Mouse (Mus musculus): ENCODE data around the gene Sema3c. TPM values are rescaled to one million over a fixed set of nuclear protein-coding genes. Genes with fewer than 3 reads are reported as not detected.

The Sema3c gene
- polyA plus RNA-seq, 1 experiment, result not detected

DNA sequence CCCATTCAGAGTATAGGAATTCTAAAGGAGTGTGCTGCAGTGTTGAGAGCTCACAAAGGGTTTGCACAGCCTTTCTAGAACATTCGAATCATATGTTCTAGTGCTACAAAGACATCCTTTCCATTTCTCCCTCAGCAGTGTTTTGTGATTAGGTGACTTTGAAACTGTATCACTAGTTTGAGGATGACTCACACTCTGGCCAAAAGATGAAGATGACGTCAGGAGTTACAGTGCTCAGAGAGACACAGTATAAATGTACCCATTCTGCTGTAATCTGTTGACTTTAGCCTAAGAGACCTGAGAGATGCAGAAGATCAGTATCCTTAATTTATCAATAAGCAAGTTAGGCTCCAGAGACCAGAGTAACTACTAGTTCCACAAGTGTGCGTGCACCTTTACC lies 65.4 kb downstream of the Sema3c start:
- TF ChIP-seq FLI1 (IDR thresholded peaks at IDR 0.05; ENCODE audit: low read length) (no peak), GATA1 (IDR thresholded peaks at IDR 0.05; ENCODE audit: borderline replicate concordance, low read length) (no peak)
- H3K4me1 ChIP-seq, result no peaks in the 10 kb centered on the region
- no peaks in the 10 kb centered on the region for H3K36me3 ChIP-seq (replicated peaks; ENCODE audit: low read length)
- H3K4me3 ChIP-seq (replicated peaks), result no peak overlapping the region
- no peaks in the 10 kb centered on the region for H3K27me3 ChIP-seq (replicated peaks)
- no peaks in the 10 kb centered on the region for H3K9me3 ChIP-seq

DNA sequence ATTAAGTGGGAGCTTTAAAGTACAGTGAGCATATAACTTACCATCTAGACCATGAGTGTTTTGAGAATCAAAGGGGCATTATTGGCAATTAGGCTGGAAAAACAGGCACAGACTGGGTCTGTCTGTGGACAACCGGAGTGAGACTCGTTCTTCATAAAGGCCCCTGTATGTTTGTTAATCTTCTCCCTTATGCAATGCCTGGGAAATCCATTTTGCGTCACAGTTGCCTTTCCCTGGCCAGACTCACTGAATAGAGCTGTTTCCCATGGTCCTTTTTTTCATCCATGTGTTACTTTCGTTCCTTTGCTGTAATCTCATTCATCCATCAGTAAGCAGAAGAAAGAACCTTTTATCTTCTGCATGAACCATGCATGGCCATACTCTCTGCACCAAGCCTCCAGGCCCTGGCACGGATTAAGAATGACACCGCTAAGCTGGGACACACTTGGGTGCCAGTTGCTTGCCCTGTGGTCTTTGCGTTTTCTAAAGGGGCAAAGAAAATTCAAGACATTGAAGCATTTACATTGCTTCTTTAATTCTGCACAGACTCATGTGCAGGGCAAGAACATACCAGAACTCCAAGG lies 73.7 kb downstream of the Sema3c start:
- H3K4me1 ChIP-seq, result no peaks in the 10 kb centered on the region
- no peaks in the 10 kb centered on the region for H3K27me3 ChIP-seq (replicated peaks)
- TF ChIP-seq GATA1 (IDR thresholded peaks at IDR 0.05; ENCODE audit: borderline replicate concordance, low read length) (no peak), FLI1 (IDR thresholded peaks at IDR 0.05; ENCODE audit: low read length) (no peak)
- no peak overlapping the region for H3K4me3 ChIP-seq (replicated peaks)
- no peaks in the 10 kb centered on the region for H3K36me3 ChIP-seq (replicated peaks; ENCODE audit: low read length)
- H3K9me3 ChIP-seq, result no peaks in the 10 kb centered on the region

- TF ChIP-seq FLI1 (IDR thresholded peaks at IDR 0.05; ENCODE audit: low read length) (no peak), GATA1 (IDR thresholded peaks at IDR 0.05; ENCODE audit: borderline replicate concordance, low read length) (no peak)
- H3K36me3 ChIP-seq (replicated peaks; ENCODE audit: low read length), result no peaks in the 10 kb centered on the region
- H3K9me3 ChIP-seq, result no peaks in the 10 kb centered on the region
- H3K4me3 ChIP-seq (replicated peaks), result no peak overlapping the region
- no peaks in the 10 kb centered on the region for H3K27me3 ChIP-seq (replicated peaks)
- no peaks in the 10 kb centered on the region for H3K4me1 ChIP-seq
Measured at GRCm38 (mm10) chr5:17648865-17649542, 74.9 kb downstream of the Sema3c start.

DNA sequence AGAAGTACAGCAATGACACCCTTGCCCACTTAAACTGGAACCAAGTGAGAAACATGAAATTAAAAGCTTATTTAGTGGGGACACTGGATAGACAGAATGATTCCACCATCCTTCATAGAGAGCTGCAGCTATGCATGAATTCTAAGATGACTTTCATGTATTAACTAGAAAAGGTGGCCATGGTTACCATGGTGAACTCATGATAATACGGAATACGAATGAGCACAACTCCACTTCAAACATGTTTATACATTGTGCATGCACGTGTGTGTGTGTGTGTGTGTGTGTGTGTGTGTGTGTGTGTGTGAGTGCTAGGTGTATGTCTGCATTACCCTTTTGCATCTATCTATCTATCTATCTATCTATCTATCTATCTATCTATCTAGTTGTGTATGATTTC lies 87.1 kb downstream of the Sema3c start:
- Histone ChIP-seq H3K9me3 (no peaks in the 10 kb centered on the region), H3K36me3 (replicated peaks; ENCODE audit: low read length) (no peaks in the 10 kb centered on the region)
- TF ChIP-seq FLI1 (IDR thresholded peaks at IDR 0.05; ENCODE audit: low read length), result no peak
- TF ChIP-seq GATA1 (IDR thresholded peaks at IDR 0.05; ENCODE audit: borderline replicate concordance, low read length), result no peak

GRCm38 (mm10) chr5:17671356-17671755 lies 97.3 kb downstream of the Sema3c start:
- H3K4me1 ChIP-seq, result no peaks in the 10 kb centered on the region
- TF ChIP-seq GATA1 (IDR thresholded peaks at IDR 0.05; ENCODE audit: borderline replicate concordance, low read length), result no peak
- TF ChIP-seq FLI1 (IDR thresholded peaks at IDR 0.05; ENCODE audit: low read length), result no peak
- H3K36me3 ChIP-seq (replicated peaks; ENCODE audit: low read length), result no peaks in the 10 kb centered on the region
- no peak overlapping the region for H3K4me3 ChIP-seq (replicated peaks)
- H3K27me3 ChIP-seq (replicated peaks), result no peaks in the 10 kb centered on the region
- H3K9me3 ChIP-seq, result no peaks in the 10 kb centered on the region

More for the DNA sequence above, 87.1 kb downstream of the Sema3c start:
- H3K27me3 ChIP-seq (replicated peaks), result no peaks in the 10 kb centered on the region
- H3K4me1 ChIP-seq, result no peaks in the 10 kb centered on the region
- H3K4me3 ChIP-seq (replicated peaks), result no peak overlapping the region

DNA sequence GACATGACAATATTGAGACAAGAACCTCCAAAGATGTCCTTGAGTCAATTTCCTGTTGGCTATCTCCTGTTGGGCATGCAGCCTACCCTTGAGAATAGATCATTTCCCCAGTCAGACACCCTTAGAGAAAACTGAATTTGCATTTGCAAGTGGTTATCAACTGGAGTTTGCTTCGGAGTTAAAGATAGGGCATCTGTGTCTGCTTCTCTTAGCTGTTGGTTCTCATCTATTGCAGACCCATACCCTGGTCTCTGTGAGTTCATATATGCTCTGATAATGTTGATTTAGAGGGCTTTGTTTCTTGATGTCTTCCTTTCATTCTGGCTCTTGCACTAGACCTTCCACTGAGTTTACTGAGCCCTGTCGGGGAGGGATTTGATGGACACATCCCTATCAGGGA lies 106.8 kb downstream of the Sema3c start:
- Histone ChIP-seq H3K4me1 (no peaks in the 10 kb centered on the region), H3K36me3 (replicated peaks; ENCODE audit: low read length) (no peaks in the 10 kb centered on the region), H3K4me3 (replicated peaks) (no peak overlapping the region), H3K27me3 (replicated peaks) (no peaks in the 10 kb centered on the region), H3K9me3 (no peaks in the 10 kb centered on the region)
- no peak for TF ChIP-seq GATA1 (IDR thresholded peaks at IDR 0.05; ENCODE audit: borderline replicate concordance, low read length)

DNA sequence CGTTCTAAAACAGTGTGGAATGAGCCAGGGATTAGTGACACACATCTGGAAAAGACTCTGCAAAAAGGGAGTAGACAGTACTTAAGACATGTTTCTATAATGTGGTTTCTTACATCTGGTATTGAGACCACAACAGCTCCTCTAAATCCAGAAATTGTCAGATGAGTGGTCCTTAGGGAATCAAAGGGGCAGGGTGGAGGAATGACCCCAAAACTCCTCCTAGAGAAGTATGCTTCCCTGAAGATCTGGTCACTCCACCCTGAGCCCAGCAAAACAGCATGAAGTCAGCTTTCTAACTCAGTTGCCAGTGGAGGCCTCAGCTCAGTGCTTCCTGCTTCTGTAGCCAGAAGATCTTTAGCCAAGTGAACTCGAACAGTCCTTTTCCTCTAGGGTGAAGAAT lies 115.0 kb downstream of the Sema3c start:
- Histone ChIP-seq H3K4me3 (replicated peaks) (no peak overlapping the region), H3K9me3 (no peaks in the 10 kb centered on the region), H3K27me3 (replicated peaks) (no peaks in the 10 kb centered on the region), H3K4me1 (no peaks in the 10 kb centered on the region), H3K36me3 (replicated peaks; ENCODE audit: low read length) (no peaks in the 10 kb centered on the region)
- TF ChIP-seq FLI1 (IDR thresholded peaks at IDR 0.05; ENCODE audit: low read length) (no peak), GATA1 (IDR thresholded peaks at IDR 0.05; ENCODE audit: borderline replicate concordance, low read length) (no peak)

- no peaks in the 10 kb centered on the region for H3K27me3 ChIP-seq (replicated peaks)
- H3K4me1 ChIP-seq, result no peaks in the 10 kb centered on the region
- no peaks in the 10 kb centered on the region for H3K36me3 ChIP-seq (replicated peaks; ENCODE audit: low read length)
- H3K4me3 ChIP-seq (replicated peaks), result no peak overlapping the region
- TF ChIP-seq FLI1 (IDR thresholded peaks at IDR 0.05; ENCODE audit: low read length) (no peak), GATA1 (IDR thresholded peaks at IDR 0.05; ENCODE audit: borderline replicate concordance, low read length) (no peak)
- H3K9me3 ChIP-seq, result no peaks in the 10 kb centered on the region
Measured at GRCm38 (mm10) chr5:17689604-17690003, 115.5 kb downstream of the Sema3c start.

DNA sequence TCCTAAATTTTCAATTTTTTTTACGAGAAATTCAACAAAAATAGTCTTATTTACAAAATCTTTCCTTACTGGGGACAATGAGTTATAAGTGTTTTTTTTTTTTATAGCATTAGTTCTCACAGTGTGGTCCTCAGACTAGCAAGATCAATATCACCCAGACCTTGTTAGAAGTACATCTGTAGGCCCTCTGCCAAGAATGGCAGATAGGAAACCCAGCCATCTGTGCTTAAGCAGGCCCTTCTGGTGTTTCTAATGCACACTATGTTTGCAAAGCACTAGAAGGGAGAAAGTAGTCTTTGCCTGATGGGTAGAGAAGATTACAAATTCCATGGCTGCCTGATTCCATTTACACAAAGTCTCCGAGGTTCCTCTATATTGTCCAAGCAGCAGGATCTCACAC lies 121.3 kb downstream of the Sema3c start:
- Histone ChIP-seq H3K4me3 (replicated peaks) (no peak overlapping the region), H3K9me3 (no peaks in the 10 kb centered on the region), H3K27me3 (replicated peaks) (no peaks in the 10 kb centered on the region), H3K36me3 (replicated peaks; ENCODE audit: low read length) (no peaks in the 10 kb centered on the region), H3K4me1 (no peaks in the 10 kb centered on the region)
- TF ChIP-seq GATA1 (IDR thresholded peaks at IDR 0.05; ENCODE audit: borderline replicate concordance, low read length) (no peak), FLI1 (IDR thresholded peaks at IDR 0.05; ENCODE audit: low read length) (no peak)

GRCm38 (mm10) chr5:17698905-17699304 lies 124.8 kb downstream of the Sema3c start:
- Histone ChIP-seq H3K36me3 (replicated peaks; ENCODE audit: low read length) (no peaks in the 10 kb centered on the region), H3K4me3 (replicated peaks) (no peak overlapping the region), H3K27me3 (replicated peaks) (no peaks in the 10 kb centered on the region), H3K4me1 (no peaks in the 10 kb centered on the region), H3K9me3 (no peaks in the 10 kb centered on the region)
- TF ChIP-seq FLI1 (IDR thresholded peaks at IDR 0.05; ENCODE audit: low read length) (no peak), GATA1 (IDR thresholded peaks at IDR 0.05; ENCODE audit: borderline replicate concordance, low read length) (no peak)

Measured in megakaryocyte, embryonic 14.5 days (primary cell).